8 mouse cellular contexts compared by ENCODE assay signal in genomic region chr9:21289337-21289671, GRCm38 (mm10). TPM values are rescaled to one million over a fixed set of nuclear protein-coding genes. Genes with fewer than 3 reads are reported as not detected.
A peak's percentile ranks its signal among the peaks of the same experiment; 100 is the strongest.
DNase-seq lines count a peak whose midpoint lies in the region; ATAC-seq and TF ChIP-seq lines count a peak whose summit lies in the region.
"Had no signal": no experiment of that assay in that cellular context is flagged by ENCODE, and none has a peak within 500 bp of the region (broad histone marks: within the 10 kb centered on the region; RNA-seq: fewer than 3 reads in every experiment).

No protein-coding gene starts in this region.

- WGBS in liver, embryonic 11.5 days: 80% methylated on average over 2 of the region's 2 CpGs
- 84% methylated on average over 2 of the region's 2 CpGs for WGBS in embryonic facial prominence, embryonic 15.5 days
- WGBS in hindbrain, embryonic 14.5 days: 88% methylated on average over 2 of the region's 2 CpGs
- 89% methylated on average over 2 of the region's 2 CpGs for WGBS in midbrain, postnatal 0 days

- peak overlapping the region; percentile 92 for H3K9ac ChIP-seq in liver, embryonic 11.5 days (ENCODE audit: low read depth, low read length)
- no peak overlapping the region for H3K9ac ChIP-seq in embryonic facial prominence, embryonic 15.5 days
- H3K9ac ChIP-seq in hindbrain, embryonic 14.5 days: no peak overlapping the region
- H3K9ac ChIP-seq in midbrain, postnatal 0 days (replicated peaks; ENCODE audit: low read length, poor library complexity, severe bottlenecking): no peak overlapping the region

- peak overlapping the region; percentile 83 for H3K4me2 ChIP-seq in liver, embryonic 11.5 days
- H3K4me2 ChIP-seq in embryonic facial prominence, embryonic 15.5 days (replicated peaks): peak overlapping the region; percentile 76
- H3K4me2 ChIP-seq in hindbrain, embryonic 14.5 days (replicated peaks): peak overlapping the region; percentile 58
- H3K4me2 ChIP-seq in midbrain, postnatal 0 days (ENCODE audit: low read depth, low read length, poor library complexity, severe bottlenecking): peak overlapping the region; percentile 59; the same call in 1 of the 2 replicates

- H3K9me3 ChIP-seq in liver, embryonic 11.5 days (ENCODE audit: control insufficient read depth, low read length): no peaks in the 10 kb centered on the region
- H3K9me3 ChIP-seq in embryonic facial prominence, embryonic 15.5 days (replicated peaks): no peaks in the 10 kb centered on the region
- H3K9me3 ChIP-seq in hindbrain, embryonic 14.5 days (ENCODE audit: control insufficient read depth, low read length): no peaks in the 10 kb centered on the region
- H3K9me3 ChIP-seq in midbrain, postnatal 0 days (ENCODE audit: low read length): no peaks in the 10 kb centered on the region

- TF ChIP-seq CTCF in midbrain, postnatal 0 days (IDR thresholded peaks at IDR 0.05): no peak

- peak overlapping the region; percentile 90; the same call in 1 of the 2 replicates for H3K27ac ChIP-seq in liver, embryonic 11.5 days (ENCODE audit: low read depth, low read length)
- H3K27ac ChIP-seq in embryonic facial prominence, embryonic 15.5 days (replicated peaks): peak overlapping the region; percentile 94; the same call in 1 of the 2 replicates
- H3K27ac ChIP-seq in hindbrain, embryonic 14.5 days: no peak overlapping the region
- H3K27ac ChIP-seq in midbrain, postnatal 0 days (ENCODE audit: low read depth, low read length): no peak overlapping the region

- no peaks in the 10 kb centered on the region for H3K27me3 ChIP-seq in liver, embryonic 11.5 days (replicated peaks; ENCODE audit: control insufficient read depth, insufficient read depth, low read length)
- H3K27me3 ChIP-seq in embryonic facial prominence, embryonic 15.5 days: no peaks in the 10 kb centered on the region
- no peaks in the 10 kb centered on the region for H3K27me3 ChIP-seq in hindbrain, embryonic 14.5 days (ENCODE audit: control insufficient read depth, insufficient read depth, low read length)
- H3K27me3 ChIP-seq in midbrain, postnatal 0 days (ENCODE audit: insufficient read depth, low read length): no peaks in the 10 kb centered on the region

- ATAC-seq in liver, embryonic 11.5 days (replicated peaks; ENCODE audit: low FRiP score): no peak
- ATAC-seq in embryonic facial prominence, embryonic 15.5 days (ENCODE audit: insufficient number of reproducible peaks, low FRiP score, low TSS enrichment, low read depth): no peak
- ATAC-seq in hindbrain, embryonic 14.5 days (ENCODE audit: low FRiP score): no peak
- no peak for ATAC-seq in midbrain, postnatal 0 days (ENCODE audit: low FRiP score)
- ATAC-seq in frontal cortex, adult (ENCODE audit: low TSS enrichment): no peak

- no peak for DNase-seq in liver, embryonic 11.5 days (ENCODE audit: low spot score)
- no peak for DNase-seq in liver
- no peak for DNase-seq in hindbrain, embryonic 14.5 days (ENCODE audit: low spot score)
- no peak for DNase-seq in midbrain, postnatal 0 days (ENCODE audit: low spot score)
- DNase-seq in layer of hippocampus, adult 9-10 months (ENCODE audit: low spot score): no peak
- DNase-seq: kidney, postnatal 25 days had no signal

- H3K36me3 ChIP-seq in liver, embryonic 11.5 days (ENCODE audit: control insufficient read depth, insufficient read depth, low read length): peaks cover 13% of the 10 kb centered on the region
- peaks cover 16% of the 10 kb centered on the region for H3K36me3 ChIP-seq in embryonic facial prominence, embryonic 15.5 days
- H3K36me3 ChIP-seq in hindbrain, embryonic 14.5 days (replicated peaks; ENCODE audit: control insufficient read depth, insufficient read depth): peaks cover 15% of the 10 kb centered on the region
- peaks cover 7% of the 10 kb centered on the region; the same call in 1 of the 2 replicates for H3K36me3 ChIP-seq in midbrain, postnatal 0 days (ENCODE audit: insufficient read depth, low read length)

- peak overlapping the region; percentile 89 for H3K4me3 ChIP-seq in liver, embryonic 11.5 days (ENCODE audit: low read depth, low read length)
- peak overlapping the region; percentile 80 for H3K4me3 ChIP-seq in embryonic facial prominence, embryonic 15.5 days (replicated peaks)
- peak overlapping the region; percentile 66; the same call in 1 of the 2 replicates for H3K4me3 ChIP-seq in hindbrain, embryonic 14.5 days (replicated peaks; ENCODE audit: low read length)
- peak overlapping the region; percentile 81; the same call in 1 of the 2 replicates for H3K4me3 ChIP-seq in midbrain, postnatal 0 days (ENCODE audit: low read depth, low read length)

- H3K4me1 ChIP-seq in liver, embryonic 11.5 days (replicated peaks; ENCODE audit: control insufficient read depth, insufficient read depth, low read length): peaks cover 30% of the 10 kb centered on the region
- H3K4me1 ChIP-seq in embryonic facial prominence, embryonic 15.5 days: peaks cover 37% of the 10 kb centered on the region
- H3K4me1 ChIP-seq in hindbrain, embryonic 14.5 days (replicated peaks; ENCODE audit: control insufficient read depth, insufficient read depth, low read length): peaks cover 33% of the 10 kb centered on the region
- H3K4me1 ChIP-seq in midbrain, postnatal 0 days (ENCODE audit: insufficient read depth, low read length): peaks cover 19% of the 10 kb centered on the region; the same call in 1 of the 2 replicates

RNA-seq across cellular contexts. Expression of gene Kri1, which starts 1.5 kb away (rescaled TPM):
- 19.3 and 24.2 TPM in 2 replicates for polyA plus RNA-seq in liver, embryonic 11.5 days (2014; fragmentation: Nextera tagmentation; extraction: Ambion mirVana)
- polyA plus RNA-seq in embryonic facial prominence, embryonic 15.5 days (2015; fragmentation: Nextera tagmentation; extraction: Ambion mirVana): 18.2 and 19.0 TPM in 2 replicates
- polyA plus RNA-seq in hindbrain, embryonic 14.5 days (2014; fragmentation: Nextera tagmentation; extraction: Ambion mirVana): 11.2 and 15.6 TPM in 2 replicates
- total RNA-seq in midbrain, postnatal 0 days (2014; rRNA removed): 21.9 and 25.9 TPM in 2 replicates
- polyA plus RNA-seq in midbrain, postnatal 0 days (2015; fragmentation: Nextera tagmentation; extraction: Ambion mirVana): 11.7 and 13.0 TPM in 2 replicates

RNA-seq across cellular contexts. Expression of gene Cdkn2d, which starts 1.9 kb away (rescaled TPM):
- polyA plus RNA-seq in liver, embryonic 11.5 days (2014; fragmentation: Nextera tagmentation; extraction: Ambion mirVana): 48.0 and 48.2 TPM in 2 replicates
- 57.8 and 63.0 TPM in 2 replicates for polyA plus RNA-seq in embryonic facial prominence, embryonic 15.5 days (2015; fragmentation: Nextera tagmentation; extraction: Ambion mirVana)
- 107 and 112 TPM in 2 replicates for polyA plus RNA-seq in hindbrain, embryonic 14.5 days (2014; fragmentation: Nextera tagmentation; extraction: Ambion mirVana)
- total RNA-seq in midbrain, postnatal 0 days (2014; rRNA removed): 93.4 and 126 TPM in 2 replicates
- polyA plus RNA-seq in midbrain, postnatal 0 days (2015; fragmentation: Nextera tagmentation; extraction: Ambion mirVana): 141 and 146 TPM in 2 replicates

RNA-seq across cellular contexts. Expression of gene Ap1m2, which starts 22.8 kb away (rescaled TPM):
- polyA plus RNA-seq in liver, embryonic 11.5 days (2014; fragmentation: Nextera tagmentation; extraction: Ambion mirVana): 1.2 and 1.6 TPM in 2 replicates
- 38.1 and 46.9 TPM in 2 replicates for polyA plus RNA-seq in embryonic facial prominence, embryonic 15.5 days (2015; fragmentation: Nextera tagmentation; extraction: Ambion mirVana)
- polyA plus RNA-seq in hindbrain, embryonic 14.5 days (2014; fragmentation: Nextera tagmentation; extraction: Ambion mirVana): 1.8 and 2.2 TPM in 2 replicates
- 3.9 and 4.7 TPM in 2 replicates for total RNA-seq in midbrain, postnatal 0 days (2014; rRNA removed)
- polyA plus RNA-seq in midbrain, postnatal 0 days (2015; fragmentation: Nextera tagmentation; extraction: Ambion mirVana): 3.1 TPM in 2 replicates

RNA-seq across cellular contexts. Expression of gene Atg4d, which starts 24.2 kb away (rescaled TPM):
- polyA plus RNA-seq in liver, embryonic 11.5 days (2014; fragmentation: Nextera tagmentation; extraction: Ambion mirVana): 57.0 and 61.1 TPM in 2 replicates
- 40.5 and 44.8 TPM in 2 replicates for polyA plus RNA-seq in embryonic facial prominence, embryonic 15.5 days (2015; fragmentation: Nextera tagmentation; extraction: Ambion mirVana)
- polyA plus RNA-seq in hindbrain, embryonic 14.5 days (2014; fragmentation: Nextera tagmentation; extraction: Ambion mirVana): 38.1 and 46.9 TPM in 2 replicates
- 20.3 and 26.6 TPM in 2 replicates for total RNA-seq in midbrain, postnatal 0 days (2014; rRNA removed)
- polyA plus RNA-seq in midbrain, postnatal 0 days (2015; fragmentation: Nextera tagmentation; extraction: Ambion mirVana): 26.3 and 32.6 TPM in 2 replicates

RNA-seq across cellular contexts. Expression of gene Slc44a2, which starts 31.2 kb away (rescaled TPM):
- polyA plus RNA-seq in liver, embryonic 11.5 days (2014; fragmentation: Nextera tagmentation; extraction: Ambion mirVana): 57.2 and 61.2 TPM in 2 replicates
- polyA plus RNA-seq in embryonic facial prominence, embryonic 15.5 days (2015; fragmentation: Nextera tagmentation; extraction: Ambion mirVana): 133 and 143 TPM in 2 replicates
- polyA plus RNA-seq in hindbrain, embryonic 14.5 days (2014; fragmentation: Nextera tagmentation; extraction: Ambion mirVana): 58.4 and 62.3 TPM in 2 replicates
- 58.5 and 70.7 TPM in 2 replicates for total RNA-seq in midbrain, postnatal 0 days (2014; rRNA removed)
- 47.1 and 52.0 TPM in 2 replicates for polyA plus RNA-seq in midbrain, postnatal 0 days (2015; fragmentation: Nextera tagmentation; extraction: Ambion mirVana)

Comparison
In these comparisons a context has a peak if more than half of its experiments do, and no peak if none do; other contexts are left out.
1. H3K27ac ChIP-seq: peak in liver, embryonic 11.5 days (single experiment) and embryonic facial prominence, embryonic 15.5 days (single experiment); none in hindbrain, embryonic 14.5 days (single experiment) and midbrain, postnatal 0 days (single experiment).
2. Peak in every context shown above with its lines, with median percentiles within 50 percentile points of each other: H3K4me2 ChIP-seq and H3K4me3 ChIP-seq.